Mouse (Mus musculus) embryonic facial prominence, embryonic 14.5 days (tissue): ENCODE data around the gene Olfr976. TPM values are rescaled to one million over a fixed set of nuclear protein-coding genes. Genes with fewer than 3 reads are reported as not detected.
"Not testable (repeated sequence)": the region's sequence is repeated elsewhere in the genome, so short reads cannot be mapped to it uniquely, and the experiment has no call there.

Experiments used
- ATAC-seq: fragments of 200-750 bp; cut with Nextera tagmentation; 2 replicates; pipeline ENCODE4 v1.8.0; 2017; ENCODE audit warnings: low read depth, moderate number of reproducible peaks, moderate TSS enrichment
- DNase-seq: peaks from one replicate; pipeline ENCODE4 v3.0.0-alpha.2; 2015; ENCODE audit warnings: low spot score
- H3K27ac ChIP-seq: fragments of 300-500 bp; sonication (generic); replicated peaks from 2 replicates; pipeline ENCODE4 v1.5.1; 2014; ENCODE audit warnings: low read depth, mild to moderate bottlenecking, low read length, moderate library complexity
- H3K27me3 ChIP-seq: fragments of 300-500 bp; sonication (generic); replicated peaks from 2 replicates; pipeline ENCODE4 v1.6.1; 2014; ENCODE audit warnings: low read length; ENCODE audit not compliant: control insufficient read depth, insufficient read depth
- H3K36me3 ChIP-seq: fragments of 300-500 bp; sonication (generic); 2 replicates; pipeline ENCODE4 v1.6.1; 2014; ENCODE audit warnings: low read length, mixed read lengths; ENCODE audit not compliant: control insufficient read depth, insufficient read depth
- H3K4me1 ChIP-seq: fragments of 300-500 bp; sonication (generic); 2 replicates; pipeline ENCODE4 v1.6.1; 2014; ENCODE audit warnings: antibody characterized with exemption, low read length; ENCODE audit not compliant: control insufficient read depth, insufficient read depth
- H3K4me2 ChIP-seq: fragments of 300-500 bp; sonication (generic); 2 replicates; pipeline ENCODE4 v1.6.1; 2014; ENCODE audit warnings: low read depth, mild to moderate bottlenecking, low read length, moderate library complexity, mixed read lengths
- H3K4me3 ChIP-seq: fragments of 300-500 bp; sonication (generic); 2 replicates; pipeline ENCODE4 v1.5.1; 2014; ENCODE audit warnings: low read depth, mild to moderate bottlenecking, low read length
- H3K9ac ChIP-seq: fragments of 300-500 bp; sonication (generic); 2 replicates; pipeline ENCODE4 v1.6.1; 2014; ENCODE audit warnings: low read depth, mild to moderate bottlenecking, low read length, moderate library complexity, mixed read lengths
- H3K9me3 ChIP-seq: fragments of 300-500 bp; sonication (generic); 2 replicates; pipeline ENCODE4 v1.6.1; 2016; ENCODE audit warnings: low read length; ENCODE audit not compliant: control insufficient read depth
- WGBS: fragments of 180-500 bp; shearing (Covaris S2); extraction: QIAGEN DNeasy Blood & Tissue Kit; methylation state at CpG from one replicate; pipeline ENCODE4 v1.1.7; 2014; 5-methylcytosine and 5-hydroxymethylcytosine counted together
- polyA plus RNA-seq: library from polyadenylated mRNA; unstranded; fragments of >200 nt; fragmentation: Nextera tagmentation; extraction: Ambion mirVana; gene quantifications from 2 replicates; pipeline ENCODE4 v1.2.1, GENCODE M21; 2014

Olfr976 gene
- not detected in 2 replicates for polyA plus RNA-seq

- DNase-seq, H3K4me2 ChIP-seq, H3K27ac ChIP-seq, H3K9me3 ChIP-seq, H3K9ac ChIP-seq, H3K36me3 ChIP-seq, H3K4me1 ChIP-seq, H3K27me3 ChIP-seq, H3K4me3 ChIP-seq, ATAC-seq: not testable (repeated sequence)
- 87% methylated on average over 5 of the region's 9 CpGs for WGBS
These were observed at the start of gene Olfr976 for GRCm38 (mm10) chr9:39961033-39961432. TSS of gene Olfr976 (minus strand) at chr9:39961133.

GRCm38 (mm10) chr9:40009482-40009881, 48.5 kb upstream of the Olfr976 start, which contains the start of gene Olfr980:
TSS of gene Olfr980 (minus strand) at chr9:40009582.
- DNase-seq (no peak), ATAC-seq (no peak)
- Histone ChIP-seq H3K27ac (no peak within 1 kb of the TSS), H3K36me3 (no peaks in the 10 kb centered on the region), H3K9me3 (no peaks in the 10 kb centered on the region), H3K9ac (no peak within 1 kb of the TSS), H3K4me2 (no peak within 1 kb of the TSS), H3K4me1 (no peaks in the 10 kb centered on the region), H3K4me3 (no peak within 1 kb of the TSS), H3K27me3 (no peaks in the 10 kb centered on the region)
- WGBS, result 90% methylated on average over 1 of the region's 1 CpGs

- no peaks in the 10 kb centered on the region for H3K9me3 ChIP-seq
- H3K27me3 ChIP-seq, result no peaks in the 10 kb centered on the region
- H3K4me3 ChIP-seq, result no peak within 1 kb of the TSS
- H3K27ac ChIP-seq, result no peak within 1 kb of the TSS
- no peaks in the 10 kb centered on the region for H3K4me1 ChIP-seq
- H3K36me3 ChIP-seq, result no peaks in the 10 kb centered on the region
- ATAC-seq (no peak), DNase-seq (no peak)
- no peak within 1 kb of the TSS for H3K9ac ChIP-seq
- no peak within 1 kb of the TSS for H3K4me2 ChIP-seq
- 80% methylated on average over 1 of the region's 1 CpGs for WGBS
These were observed 42.4 kb upstream of the Olfr976 start, which contains the start of gene Olfr979 for GRCm38 (mm10) chr9:40003365-40003764. TSS of gene Olfr979 (minus strand) at chr9:40003465.

- Histone ChIP-seq H3K4me3 (no peak within 1 kb of the TSS), H3K9ac (no peak within 1 kb of the TSS), H3K27me3 (no peaks in the 10 kb centered on the region), H3K4me2 (no peak within 1 kb of the TSS), H3K4me1 (no peaks in the 10 kb centered on the region), H3K9me3 (no peaks in the 10 kb centered on the region), H3K36me3 (no peaks in the 10 kb centered on the region), H3K27ac (no peak within 1 kb of the TSS)
- WGBS, result 64% methylated on average over 2 of the region's 2 CpGs
- ATAC-seq (no peak), DNase-seq (no peak)
These were observed 30.9 kb upstream of the Olfr976 start, which contains the start of gene Olfr978 for GRCm38 (mm10) chr9:39991813-39992212. TSS of gene Olfr978 (plus strand) at chr9:39992113.

- H3K4me1 ChIP-seq, ATAC-seq, DNase-seq, H3K27ac ChIP-seq, H3K4me2 ChIP-seq, H3K9me3 ChIP-seq, H3K9ac ChIP-seq, H3K36me3 ChIP-seq, H3K4me3 ChIP-seq, H3K27me3 ChIP-seq: not testable (repeated sequence)
- 67% methylated on average over 1 of the region's 1 CpGs for WGBS
These were observed 15.7 kb upstream of the Olfr976 start for GRCm38 (mm10) chr9:39976581-39977145.

- Histone ChIP-seq H3K9ac (no peak within 1 kb of the TSS), H3K9me3 (no peaks in the 10 kb centered on the region), H3K4me3 (no peak within 1 kb of the TSS), H3K36me3 (no peaks in the 10 kb centered on the region), H3K27ac (no peak within 1 kb of the TSS), H3K4me2 (no peak within 1 kb of the TSS), H3K4me1 (no peaks in the 10 kb centered on the region), H3K27me3 (no peaks in the 10 kb centered on the region)
- ATAC-seq (no peak), DNase-seq (no peak)
- 58% methylated on average over 1 of the region's 1 CpGs for WGBS
These were observed 9.0 kb downstream of the Olfr976 start, which contains the start of gene Olfr975 for GRCm38 (mm10) chr9:39951946-39952345. TSS of gene Olfr975 (minus strand) at chr9:39952046.

GRCm38 (mm10) chr9:39937201-39937600, 23.7 kb downstream of the Olfr976 start, which contains the start of gene Olfr974:
TSS of gene Olfr974 (plus strand) at chr9:39937501.
- DNase-seq, result no peak
- no peak for ATAC-seq
- 77% methylated on average over 1 of the region's 1 CpGs for WGBS

GRCm38 (mm10) chr9:39928837-39929236, 32.1 kb downstream of the Olfr976 start:
- WGBS, result 76% methylated on average over 1 of the region's 1 CpGs
- H3K4me1 ChIP-seq, result not testable (repeated sequence)

More at GRCm38 (mm10) chr9:39937201-39937600, 23.7 kb downstream of the Olfr976 start, which contains the start of gene Olfr974:
- no peak within 1 kb of the TSS for H3K4me2 ChIP-seq
- 0 out of 2 replicates have a peak, but pooled peaks cover 3% of the 10 kb centered on the region for H3K9me3 ChIP-seq
- no peak within 1 kb of the TSS for H3K4me3 ChIP-seq
- no peak within 1 kb of the TSS for H3K27ac ChIP-seq
- no peaks in the 10 kb centered on the region for H3K4me1 ChIP-seq
- no peaks in the 10 kb centered on the region for H3K27me3 ChIP-seq
- no peaks in the 10 kb centered on the region for H3K36me3 ChIP-seq
- no peak within 1 kb of the TSS for H3K9ac ChIP-seq

More at GRCm38 (mm10) chr9:39928837-39929236, 32.1 kb downstream of the Olfr976 start:
- H3K4me2 ChIP-seq, H3K9me3 ChIP-seq, DNase-seq, H3K9ac ChIP-seq, H3K4me3 ChIP-seq, H3K36me3 ChIP-seq, ATAC-seq, H3K27ac ChIP-seq, H3K27me3 ChIP-seq: not testable (repeated sequence)
